Mouse (Mus musculus) E14TG2a.4 (cell line): Measurements from ENCODE around the gene Elovl1.
A peak's percentile ranks its signal among the peaks of the same experiment; 100 is the strongest.

Source experiments
- H3K27me3 ChIP-seq: 2 replicates; pipeline ENCODE4 v1.6.1; 2014; ENCODE audit warnings: low read length, control low read depth; ENCODE audit not compliant: insufficient read depth
- H3K36me3 ChIP-seq: 2 replicates; pipeline ENCODE4 v1.6.1; 2014; ENCODE audit warnings: low read length, control low read depth; ENCODE audit not compliant: insufficient read depth
- H3K4me1 ChIP-seq: replicated peaks from 2 replicates; pipeline ENCODE4 v1.6.1; 2014; ENCODE audit warnings: low read depth, low read length, control low read depth
- H3K4me3 ChIP-seq: replicated peaks from 2 replicates; pipeline ENCODE4 v1.5.1; 2014; ENCODE audit warnings: mild to moderate bottlenecking, low read length
- H3K9me3 ChIP-seq: 2 replicates; pipeline ENCODE4 v1.6.1; 2014; ENCODE audit warnings: low read length, control low read depth
- CTCF ChIP-seq: conservative IDR thresholded peaks from 2 replicates; pipeline ENCODE4 v1.5.1; 2014; ENCODE audit warnings: low read length
- NANOG ChIP-seq: IDR thresholded peaks from 2 replicates; pipeline ENCODE4 v1.6.1; 2014; ENCODE audit warnings: borderline replicate concordance, low read length, mixed read lengths
- POU5F1 ChIP-seq: IDR thresholded peaks from 2 replicates; pipeline ENCODE4 v1.6.1; 2014; ENCODE audit warnings: low read length, borderline replicate concordance

The Elovl1 gene

DNA sequence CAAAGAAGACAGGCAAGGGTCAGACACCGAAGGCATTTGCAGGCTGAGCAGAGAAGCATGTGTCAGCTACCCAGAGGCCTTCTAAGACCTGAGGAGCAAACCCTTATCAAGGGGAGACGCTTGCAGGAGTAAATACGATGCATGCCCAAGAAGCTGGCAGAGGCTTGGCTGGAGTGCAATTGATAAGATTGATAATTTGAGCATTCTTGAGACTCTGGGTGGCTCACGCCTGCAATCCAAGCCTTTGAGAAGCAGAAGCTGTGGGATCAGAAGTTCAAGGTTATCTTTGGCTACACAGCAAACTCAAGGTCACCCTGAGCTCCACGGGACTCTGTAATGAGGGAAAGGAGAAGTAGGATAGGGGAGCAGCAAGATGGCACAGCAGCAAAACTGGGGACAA, 26.0 kb upstream of the Elovl1 start:
- no peaks in the 10 kb centered on the region for H3K9me3 ChIP-seq
- TF ChIP-seq NANOG, result no peak
- TF ChIP-seq POU5F1, result no peak
- no peak for TF ChIP-seq CTCF
- no peak overlapping the region for H3K4me3 ChIP-seq
- no peaks in the 10 kb centered on the region; the same call in 1 of the 2 replicates for H3K4me1 ChIP-seq
- peaks cover 79% of the 10 kb centered on the region for H3K36me3 ChIP-seq
- no peaks in the 10 kb centered on the region for H3K27me3 ChIP-seq

DNA sequence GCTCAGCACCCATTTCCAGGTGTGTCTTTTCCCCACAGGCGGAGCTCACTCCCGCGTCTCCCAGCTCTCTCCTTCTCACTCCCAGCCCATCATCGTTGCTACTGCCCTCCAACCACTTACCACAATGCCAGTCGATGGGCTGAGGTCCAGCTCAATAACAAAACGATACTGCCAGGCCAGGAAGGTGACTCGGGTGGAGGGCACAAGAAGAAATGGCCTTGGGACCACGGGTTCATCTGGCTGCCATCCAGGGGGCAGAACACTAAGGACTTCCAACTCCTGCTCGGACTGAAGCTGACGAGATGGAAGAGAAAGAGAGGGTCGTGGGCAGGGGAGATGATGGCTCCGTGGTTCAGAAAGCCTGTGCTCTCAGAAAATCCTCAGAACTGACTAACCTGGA, 25.2 kb upstream of the Elovl1 start:
- Histone ChIP-seq H3K36me3 (peaks cover 74% of the 10 kb centered on the region), H3K27me3 (no peaks in the 10 kb centered on the region), H3K4me3 (no peak overlapping the region), H3K9me3 (no peaks in the 10 kb centered on the region), H3K4me1 (no peaks in the 10 kb centered on the region; the same call in 1 of the 2 replicates)
- no peak for TF ChIP-seq NANOG
- TF ChIP-seq POU5F1, result no peak
- no peak for TF ChIP-seq CTCF

- H3K4me1 ChIP-seq, result peaks cover 19% of the 10 kb centered on the region
- H3K9me3 ChIP-seq, result no peaks in the 10 kb centered on the region
- no peak for TF ChIP-seq POU5F1
- TF ChIP-seq CTCF, result no peak
- TF ChIP-seq NANOG, result no peak
- H3K27me3 ChIP-seq, result no peaks in the 10 kb centered on the region
- peak within 1 kb of the TSS; percentile 91 for H3K4me3 ChIP-seq
- peaks cover 60% of the 10 kb centered on the region for H3K36me3 ChIP-seq
Observed at GRCm38 (mm10) chr4:118409142-118409900, 18.6 kb upstream of the Elovl1 start, which contains the start of the genes Szt2 and Med8. Gene Szt2, minus strand, starts transcription at chr4:118409273. Gene Med8, plus strand, starts transcription at chr4:118409337.

- no peaks in the 10 kb centered on the region for H3K27me3 ChIP-seq
- TF ChIP-seq POU5F1, result no peak
- no peak for TF ChIP-seq NANOG
- no peak for TF ChIP-seq CTCF
Observed at GRCm38 (mm10) chr4:118410871-118411270, 17.0 kb upstream of the Elovl1 start.

DNA sequence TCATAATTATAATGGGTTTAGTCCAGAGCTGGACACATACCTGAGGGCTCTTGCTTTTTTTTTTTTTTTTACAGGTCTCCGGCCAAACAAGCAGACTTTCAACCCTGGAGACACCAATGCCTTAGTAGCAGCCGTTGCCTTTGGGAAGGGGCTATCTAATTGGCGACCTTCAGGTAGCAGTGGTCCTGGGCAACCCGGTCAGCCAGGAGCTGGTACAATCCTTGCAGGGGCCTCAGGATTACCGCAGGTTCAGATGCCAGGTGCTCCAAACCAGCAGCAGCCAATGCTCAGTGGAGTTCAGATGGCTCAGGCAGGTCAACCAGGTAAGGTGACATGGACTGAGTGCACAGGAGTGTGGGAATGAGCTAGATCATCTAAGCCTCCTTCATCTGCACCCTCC, 14.3 kb upstream of the Elovl1 start:
- no peak overlapping the region for H3K4me3 ChIP-seq
- peaks cover 11% of the 10 kb centered on the region for H3K4me1 ChIP-seq
- no peaks in the 10 kb centered on the region for H3K9me3 ChIP-seq
- no peaks in the 10 kb centered on the region for H3K27me3 ChIP-seq
- H3K36me3 ChIP-seq, result peaks cover 80% of the 10 kb centered on the region
- TF ChIP-seq CTCF (no peak), NANOG (no peak), POU5F1 (no peak)

More at GRCm38 (mm10) chr4:118410871-118411270, 17.0 kb upstream of the Elovl1 start:
- no peak overlapping the region for H3K4me3 ChIP-seq
- H3K9me3 ChIP-seq, result no peaks in the 10 kb centered on the region
- H3K4me1 ChIP-seq, result peaks cover 19% of the 10 kb centered on the region
- peaks cover 64% of the 10 kb centered on the region for H3K36me3 ChIP-seq

DNA sequence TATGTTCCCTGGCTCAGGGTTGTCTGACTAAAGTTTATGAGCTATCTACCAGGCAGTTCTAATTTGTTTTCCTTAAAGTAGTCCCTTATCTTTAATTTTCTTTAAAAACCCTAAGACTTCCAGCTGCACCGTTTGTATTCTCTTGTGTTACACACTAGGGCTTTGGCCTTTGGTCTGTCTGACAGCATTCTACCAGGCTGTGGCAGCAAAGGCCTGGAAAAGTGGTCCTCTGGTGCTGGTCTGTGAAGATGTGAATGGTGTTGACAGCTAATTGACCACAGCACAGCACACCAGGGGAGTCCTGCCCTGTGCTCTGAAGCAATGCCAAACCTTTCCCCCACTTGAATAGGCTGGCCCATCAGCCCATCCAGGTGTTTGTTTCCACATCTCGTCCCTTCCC, 12.1 kb upstream of the Elovl1 start:
- H3K36me3 ChIP-seq, result peaks cover 88% of the 10 kb centered on the region
- TF ChIP-seq NANOG (no peak), POU5F1 (no peak), CTCF (no peak)
- no peak overlapping the region for H3K4me3 ChIP-seq
- no peaks in the 10 kb centered on the region for H3K4me1 ChIP-seq
- no peaks in the 10 kb centered on the region for H3K27me3 ChIP-seq
- H3K9me3 ChIP-seq, result no peaks in the 10 kb centered on the region

GRCm38 (mm10) chr4:118416329-118416728, 11.6 kb upstream of the Elovl1 start:
- H3K36me3 ChIP-seq, result peaks cover 85% of the 10 kb centered on the region
- TF ChIP-seq CTCF, result no peak
- TF ChIP-seq NANOG, result no peak
- no peak for TF ChIP-seq POU5F1
- no peaks in the 10 kb centered on the region for H3K9me3 ChIP-seq
- no peaks in the 10 kb centered on the region for H3K27me3 ChIP-seq
- no peak overlapping the region for H3K4me3 ChIP-seq
- no peaks in the 10 kb centered on the region for H3K4me1 ChIP-seq

DNA sequence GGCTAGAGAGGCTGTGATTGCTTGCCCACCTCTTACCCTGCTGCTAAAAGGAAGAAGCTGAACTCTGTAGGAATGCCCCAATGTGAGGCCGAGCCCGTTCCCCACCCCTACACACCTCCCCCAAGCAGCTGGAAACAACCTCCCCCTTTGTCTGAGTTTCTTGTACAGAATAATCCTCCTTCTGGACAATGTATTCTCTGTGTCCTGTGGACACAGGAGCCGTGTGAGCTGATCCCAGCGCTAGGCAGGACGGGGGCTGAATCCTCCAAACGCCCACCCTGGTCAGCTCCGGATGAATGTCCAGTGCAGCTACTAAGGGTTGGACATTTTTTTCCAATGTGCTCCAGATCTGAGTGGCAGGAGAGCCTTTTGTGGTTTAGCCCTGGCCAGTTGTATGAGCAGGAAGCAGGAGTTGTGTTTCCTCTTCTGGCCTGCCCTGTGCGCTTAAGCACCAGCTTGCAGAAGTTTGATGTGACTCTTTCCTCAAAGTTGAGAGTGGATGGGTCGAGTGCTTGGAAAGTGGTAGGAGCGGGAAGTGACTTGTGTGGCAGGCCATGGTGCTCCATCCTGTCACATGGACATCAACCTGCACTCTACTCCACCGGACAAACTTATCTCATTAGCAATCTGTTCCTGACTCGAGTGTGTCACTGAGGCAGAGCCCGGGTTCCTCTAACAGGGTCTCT, 10.6 kb upstream of the Elovl1 start:
- peaks cover 76% of the 10 kb centered on the region for H3K36me3 ChIP-seq
- no peaks in the 10 kb centered on the region for H3K27me3 ChIP-seq
- no peak overlapping the region for H3K4me3 ChIP-seq
- no peaks in the 10 kb centered on the region for H3K9me3 ChIP-seq
- H3K4me1 ChIP-seq, result no peaks in the 10 kb centered on the region
- TF ChIP-seq CTCF (no peak), NANOG (no peak), POU5F1 (no peak)
